Mouse (Mus musculus) midbrain, postnatal 0 days (tissue): ENCODE results near the gene Pnpla1. TPM values are rescaled to one million over a fixed set of nuclear protein-coding genes. Genes with fewer than 3 reads are reported as not detected.
A peak's percentile ranks its signal among the peaks of the same experiment; 100 is the strongest.

Source experiments
- ATAC-seq: fragments of 200-750 bp; cut with Nextera tagmentation; 2 replicates; pipeline ENCODE4 v1.8.0; 2017; ENCODE audit warnings: moderate number of reproducible peaks, mild to moderate bottlenecking, moderate TSS enrichment, moderate library complexity; ENCODE audit not compliant: low FRiP score
- DNase-seq: peaks from one replicate; pipeline ENCODE4 v3.0.0-alpha.2; 2015; ENCODE audit warnings: low spot score
- H3K27ac ChIP-seq: fragments of 300-500 bp; sonication (generic); 2 replicates; pipeline ENCODE4 v1.5.1; 2014; ENCODE audit warnings: low read depth, mild to moderate bottlenecking, low read length, mixed read lengths
- H3K27me3 ChIP-seq: fragments of 300-500 bp; sonication (generic); 2 replicates; pipeline ENCODE4 v1.6.1; 2014; ENCODE audit warnings: low read length, control low read depth, mixed read lengths; ENCODE audit not compliant: insufficient read depth
- H3K36me3 ChIP-seq: fragments of 300-500 bp; sonication (generic); 2 replicates; pipeline ENCODE4 v1.6.1; 2014; ENCODE audit warnings: low read length, control low read depth, mixed read lengths; ENCODE audit not compliant: insufficient read depth
- H3K4me1 ChIP-seq: fragments of 300-500 bp; sonication (generic); 2 replicates; pipeline ENCODE4 v1.6.1; 2014; ENCODE audit warnings: mild to moderate bottlenecking, control low read depth, antibody characterized with exemption, low read length, mixed read lengths; ENCODE audit not compliant: insufficient read depth
- H3K4me2 ChIP-seq: fragments of 300-500 bp; sonication (generic); 2 replicates; pipeline ENCODE4 v1.6.1; 2014; ENCODE audit warnings: low read depth, mild to moderate bottlenecking, low read length, mixed read lengths; ENCODE audit not compliant: poor library complexity, severe bottlenecking
- H3K4me3 ChIP-seq: fragments of 300-500 bp; sonication (generic); 2 replicates; pipeline ENCODE4 v1.5.1; 2014; ENCODE audit warnings: low read depth, mild to moderate bottlenecking, low read length, moderate library complexity
- H3K9ac ChIP-seq: fragments of 300-500 bp; sonication (generic); replicated peaks from 2 replicates; pipeline ENCODE4 v1.6.1; 2014; ENCODE audit warnings: mild to moderate bottlenecking, low read length, moderate library complexity, mixed read lengths; ENCODE audit not compliant: poor library complexity, severe bottlenecking
- H3K9me3 ChIP-seq: fragments of 300-500 bp; sonication (generic); 2 replicates; pipeline ENCODE4 v1.6.1; 2016; ENCODE audit warnings: low read length, control low read depth
- CTCF ChIP-seq: IDR thresholded peaks from 2 replicates; pipeline ENCODE4 v1.5.1; 2016; ENCODE audit warnings: antibody characterized with exemption, mild to moderate bottlenecking
- WGBS: fragments of 180-500 bp; shearing (Covaris S2); extraction: QIAGEN DNeasy Blood & Tissue Kit; methylation state at CpG from one replicate; pipeline ENCODE4 v1.1.7; 2014; 5-methylcytosine and 5-hydroxymethylcytosine counted together
- polyA plus RNA-seq: library from polyadenylated mRNA; unstranded; fragments of >200 nt; fragmentation: Nextera tagmentation; extraction: Ambion mirVana; gene quantifications from 2 replicates; pipeline ENCODE4 v1.2.1, GENCODE M21; 2015
- total RNA-seq: library from RNA; depleted of rRNA; stranded (reverse); fragments of >200 nt; gene quantifications from 2 replicates; pipeline ENCODE4 v1.2.3, GENCODE M21; 2014; rRNA removed

The Pnpla1 gene
- total and polyA plus RNA-seq, 2 experiments from 2014 or later: 0.05 TPM; not detected in 1

DNA sequence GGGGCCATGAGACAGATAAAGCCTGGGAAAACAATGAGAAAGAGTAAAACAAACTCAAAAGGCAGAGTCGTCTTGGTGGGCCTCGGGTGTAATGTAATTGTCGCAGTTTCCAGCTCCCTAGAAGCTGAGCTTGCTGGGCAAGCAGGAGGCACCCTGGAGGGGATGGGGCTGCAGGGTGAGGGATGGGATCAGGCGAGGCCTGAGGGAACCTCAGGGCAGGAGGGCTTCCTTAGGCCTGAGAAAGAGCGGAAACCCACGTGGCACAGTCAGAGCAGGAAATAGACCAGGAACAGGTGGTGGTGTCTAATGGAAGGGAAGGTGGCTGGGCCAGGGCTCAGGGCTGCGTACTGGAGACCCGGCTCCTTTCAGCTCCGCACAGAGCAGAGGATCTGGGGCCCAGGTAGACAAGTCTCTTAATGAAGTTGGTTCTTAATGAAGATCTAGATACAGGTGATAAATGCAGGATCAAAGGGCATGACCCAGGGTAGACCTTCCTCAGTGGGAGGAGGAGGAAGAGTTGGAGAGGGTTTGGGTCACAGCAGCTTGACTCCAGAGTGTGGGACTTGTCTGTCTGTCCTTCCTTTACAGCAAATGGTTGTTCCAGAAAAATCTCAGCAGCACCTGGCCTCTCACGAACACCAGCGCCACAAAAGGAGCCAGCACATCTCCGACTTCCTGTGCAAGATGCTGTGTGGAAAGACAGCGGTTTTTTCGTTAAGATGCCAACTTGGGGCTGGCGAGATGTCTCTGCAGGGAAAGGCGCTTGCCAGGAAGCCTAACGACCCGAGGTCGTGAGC is 76.1 kb downstream of the Pnpla1 start:
- ATAC-seq (no peak), DNase-seq (no peak)
- TF ChIP-seq CTCF: no peak
- Histone ChIP-seq H3K9me3 (no peaks in the 10 kb centered on the region), H3K27ac (no peak overlapping the region), H3K4me2 (no peak overlapping the region), H3K4me3 (no peak overlapping the region), H3K4me1 (no peaks in the 10 kb centered on the region), H3K36me3 (no peaks in the 10 kb centered on the region), H3K27me3 (no peaks in the 10 kb centered on the region), H3K9ac (no peak overlapping the region)
- WGBS: 74% methylated on average over 19 of the region's 19 CpGs

DNA sequence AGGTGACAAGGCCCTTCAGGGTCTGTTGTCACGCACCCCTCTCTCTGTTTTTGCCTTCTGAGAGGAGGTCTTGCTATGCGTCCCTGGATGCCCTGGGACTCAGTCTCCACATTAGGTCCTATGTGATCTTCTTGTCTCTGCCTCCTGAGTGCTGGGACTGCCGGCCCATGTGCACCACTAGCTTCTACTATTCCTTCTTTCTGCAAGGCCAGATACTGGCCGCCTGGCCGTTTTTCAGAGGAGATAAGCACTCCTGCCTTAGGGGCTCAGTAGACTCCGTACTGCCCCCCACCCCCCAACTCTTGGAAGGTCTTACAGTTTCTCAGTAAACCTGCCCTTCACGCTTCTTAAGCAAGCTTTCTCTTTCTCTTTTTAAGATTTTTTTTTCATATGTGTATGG is 77.9 kb downstream of the Pnpla1 start:
- Histone ChIP-seq H3K9me3 (no peaks in the 10 kb centered on the region), H3K4me1 (no peaks in the 10 kb centered on the region), H3K9ac (no peak overlapping the region), H3K27me3 (no peaks in the 10 kb centered on the region), H3K4me3 (no peak overlapping the region), H3K27ac (no peak overlapping the region), H3K36me3 (no peaks in the 10 kb centered on the region), H3K4me2 (no peak overlapping the region)
- DNase-seq (no peak), ATAC-seq (no peak)
- no peak for TF ChIP-seq CTCF
- 91% methylated on average over 7 of the region's 7 CpGs for WGBS

DNA sequence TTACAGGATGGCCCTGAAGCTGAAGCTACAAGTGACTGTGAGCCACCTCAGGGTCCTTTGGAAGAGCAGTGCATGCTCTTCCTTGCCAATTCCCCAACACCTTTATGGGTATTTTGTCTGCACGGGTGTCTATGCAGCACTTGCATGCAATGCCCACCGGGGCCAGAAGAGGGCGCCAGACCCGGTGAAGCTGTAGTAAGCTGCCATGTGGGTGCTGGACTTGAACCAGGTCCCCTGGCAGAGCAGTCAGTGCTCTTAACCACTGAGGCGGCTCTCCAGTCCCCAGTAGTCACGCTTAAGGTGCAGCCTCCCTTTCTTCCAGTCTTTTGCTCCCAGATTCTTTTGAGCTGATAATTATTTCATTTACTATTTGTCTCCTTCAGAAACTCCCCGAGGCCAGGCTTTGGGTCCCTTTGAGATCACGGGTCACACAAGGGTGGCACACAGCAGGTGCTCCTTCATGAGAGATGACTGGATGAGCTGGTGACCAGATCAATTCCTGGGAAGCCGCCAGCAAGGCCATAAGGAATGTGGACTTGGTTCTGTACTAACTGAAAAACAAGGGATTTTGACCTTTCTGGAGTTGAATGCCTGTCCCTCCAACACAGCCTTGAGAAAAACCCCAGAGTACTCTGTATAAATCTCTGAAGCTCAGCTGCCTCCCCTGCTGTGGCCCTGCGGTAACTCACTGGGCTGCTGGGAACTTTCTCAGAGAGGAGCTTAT is 78.6 kb downstream of the Pnpla1 start:
- ATAC-seq (no peak), DNase-seq (no peak)
- H3K36me3 ChIP-seq: no peaks in the 10 kb centered on the region
- no peak overlapping the region for H3K4me3 ChIP-seq
- H3K4me1 ChIP-seq: no peaks in the 10 kb centered on the region
- H3K9me3 ChIP-seq: no peaks in the 10 kb centered on the region
- no peak overlapping the region for H3K4me2 ChIP-seq
- no peaks in the 10 kb centered on the region for H3K27me3 ChIP-seq
- no peak overlapping the region for H3K9ac ChIP-seq
- no peak overlapping the region for H3K27ac ChIP-seq
- TF ChIP-seq CTCF: peak; percentile 45
- WGBS: 77% methylated on average over 10 of the region's 10 CpGs

Other genes with a start within 250 kb of the Pnpla1 start
- 58.1 and 67.5 TPM in 2 replicates for gene Srpk1, start 235.7 kb upstream of the Pnpla1 start, total RNA-seq
- gene Srpk1, start 235.7 kb upstream of the Pnpla1 start, polyA plus RNA-seq: 73.3 and 80.7 TPM in 2 replicates
- gene Slc26a8, start 168.2 kb upstream of the Pnpla1 start, total RNA-seq: 1.1 and 4.4 TPM in 2 replicates
- 1.7 and 1.8 TPM in 2 replicates for gene Slc26a8, start 168.2 kb upstream of the Pnpla1 start, polyA plus RNA-seq
- 40.5 and 43.4 TPM in 2 replicates for gene Mapk14, start 167.1 kb upstream of the Pnpla1 start, total RNA-seq
- 16.3 and 19.0 TPM in 2 replicates for gene Mapk14, start 167.1 kb upstream of the Pnpla1 start, polyA plus RNA-seq
- gene AC170998.1, start 132.3 kb upstream of the Pnpla1 start, total RNA-seq: 2.7 and 4.2 TPM in 2 replicates
- gene AC170998.1, start 132.3 kb upstream of the Pnpla1 start, polyA plus RNA-seq: 1.8 and 3.2 TPM in 2 replicates
- gene Mapk13, start 89.1 kb upstream of the Pnpla1 start, total RNA-seq: 0.66 and 1.5 TPM in 2 replicates
- 1.0 and 1.1 TPM in 2 replicates for gene Mapk13, start 89.1 kb upstream of the Pnpla1 start, polyA plus RNA-seq
- gene Brpf3, start 57.3 kb upstream of the Pnpla1 start, total RNA-seq: 14.9 and 21.5 TPM in 2 replicates
- 3.5 and 4.9 TPM in 2 replicates for gene Brpf3, start 57.3 kb upstream of the Pnpla1 start, polyA plus RNA-seq
- 9.8 and 32.9 TPM in 2 replicates for gene 4930539E08Rik, start 56.9 kb downstream of the Pnpla1 start, total RNA-seq
- 4.3 and 4.5 TPM in 2 replicates for gene 4930539E08Rik, start 56.9 kb downstream of the Pnpla1 start, polyA plus RNA-seq
- 0.49 TPM in 1 of 2 replicates, not detected in the other for gene Pxt1, start 85.4 kb downstream of the Pnpla1 start, total RNA-seq
- 0.15 TPM in 1 of 2 replicates, not detected in the other for gene Pxt1, start 85.4 kb downstream of the Pnpla1 start, polyA plus RNA-seq
- 60.0 and 64.9 TPM in 2 replicates for gene Kctd20, start 93.5 kb downstream of the Pnpla1 start, total RNA-seq
- gene Kctd20, start 93.5 kb downstream of the Pnpla1 start, polyA plus RNA-seq: 63.2 and 63.8 TPM in 2 replicates
- gene Stk38, start 149.6 kb downstream of the Pnpla1 start, total RNA-seq: 44.2 and 58.1 TPM in 2 replicates
- gene Stk38, start 149.6 kb downstream of the Pnpla1 start, polyA plus RNA-seq: 42.1 and 47.9 TPM in 2 replicates
- gene Srsf3, start 174.2 kb downstream of the Pnpla1 start, total RNA-seq: 119 and 193 TPM in 2 replicates
- 284 and 296 TPM in 2 replicates for gene Srsf3, start 174.2 kb downstream of the Pnpla1 start, polyA plus RNA-seq
- gene Cdkn1a, start 232.6 kb downstream of the Pnpla1 start, total RNA-seq: 44.4 and 57.7 TPM in 2 replicates
- gene Cdkn1a, start 232.6 kb downstream of the Pnpla1 start, polyA plus RNA-seq: 220 and 237 TPM in 2 replicates